Mouse (Mus musculus): Measurements from ENCODE around the gene Kdm6a. TPM values are rescaled to one million over a fixed set of nuclear protein-coding genes. Genes with fewer than 3 reads are reported as not detected.

Gene Kdm6a
- total RNA-seq, 2 experiments from 2014 or later, result 99.3 to 101 TPM

GRCm38 (mm10) chrX:18280134-18280533 is 117.8 kb downstream of the Kdm6a start:
- ATAC-seq (replicated peaks; ENCODE audit: low FRiP score, poor library complexity, severe bottlenecking), result no peak

Other genes with a start within 250 kb of the Kdm6a start
- not detected in 2 replicates for gene Dusp21, start 16.7 kb upstream of the Kdm6a start, total RNA-seq (2015; ENCODE audit: low replicate concordance)
- gene Dusp21, start 16.7 kb upstream of the Kdm6a start, total RNA-seq (2017; ENCODE audit: low replicate concordance), result not detected in 2 replicates